Mouse (Mus musculus): Measurements from ENCODE around the gene Retsat. TPM values are rescaled to one million over a fixed set of nuclear protein-coding genes. Genes with fewer than 3 reads are reported as not detected.

The Retsat gene
- polyA plus RNA-seq, 1 experiment: 14.9 TPM

DNA sequence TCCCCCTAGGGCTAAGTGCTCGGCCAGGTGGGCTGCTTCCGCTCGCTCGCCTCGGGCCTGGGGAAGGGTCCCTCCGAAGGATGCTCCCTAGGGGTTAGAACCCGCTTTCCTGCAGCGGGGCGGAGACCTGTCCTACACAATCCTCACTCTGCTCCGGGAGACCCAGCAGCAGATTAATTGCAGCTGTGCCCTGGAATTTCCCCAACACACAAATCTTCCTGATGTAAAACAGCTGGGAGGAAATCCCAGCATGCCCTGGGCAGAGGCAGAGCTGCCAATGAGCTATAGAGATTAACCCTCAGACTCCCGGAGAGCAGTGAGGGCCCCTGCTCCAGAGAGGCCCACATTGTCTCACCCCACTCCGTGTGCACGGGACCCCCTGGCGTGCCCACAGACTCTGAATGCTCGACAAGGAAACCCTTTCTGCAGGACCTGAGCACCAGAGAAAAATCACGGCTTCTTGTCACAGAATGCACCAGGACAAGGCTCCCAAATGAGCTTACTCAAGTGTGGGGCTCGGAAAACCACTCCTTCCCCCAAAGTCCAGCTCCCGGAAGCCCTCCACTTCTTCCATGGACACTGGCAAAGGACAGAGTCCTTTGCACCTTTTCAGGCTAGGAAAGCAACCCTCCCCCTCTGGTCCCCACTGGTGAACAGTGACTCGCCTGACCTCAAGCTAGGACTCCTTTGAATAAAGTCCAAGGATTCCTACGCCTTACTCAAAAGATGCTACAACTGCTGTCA, 57.2 kb downstream of the Retsat start:
- H3K36me3 ChIP-seq (ENCODE audit: control insufficient read depth, insufficient read depth): no peaks in the 10 kb centered on the region
- H3K79me2 ChIP-seq (ENCODE audit: control insufficient read depth, insufficient read depth): peaks cover 15% of the 10 kb centered on the region
- TF ChIP-seq MYOD1 (IDR thresholded peaks at IDR 0.05; ENCODE audit: control insufficient read depth in 1 of 3, insufficient read length in 2 of 3, low read depth in 2 of 3): peak in 2 of 3 experiments; percentile 70 to 78
- TF ChIP-seq TCF12 (IDR thresholded peaks at IDR 0.05; ENCODE audit: insufficient read depth, poor library complexity, severe bottlenecking): peak; percentile 4
- no peak for TF ChIP-seq MAX (IDR thresholded peaks at IDR 0.05; ENCODE audit: low read depth)
- TF ChIP-seq MYOG (IDR thresholded peaks at IDR 0.05; ENCODE audit: control insufficient read depth in 1 of 3, insufficient read depth in 1 of 3, insufficient read length in 2 of 3, low read depth in 2 of 3): peak in 1 of 3 experiments; percentile 23
- TF ChIP-seq SRF (IDR thresholded peaks at IDR 0.05; ENCODE audit: control insufficient read depth, insufficient read length, low read depth): no peak
- no peak for TF ChIP-seq REST (IDR thresholded peaks at IDR 0.05; ENCODE audit: insufficient read depth, insufficient read length)
- peak overlapping the region; percentile 75 for H3K4me2 ChIP-seq (ENCODE audit: low read depth)
- H3K27me3 ChIP-seq (ENCODE audit: control insufficient read depth, insufficient read depth, insufficient read length): no peaks in the 10 kb centered on the region
- no peak overlapping the region for H3ac ChIP-seq (ENCODE audit: control insufficient read depth, insufficient read length)
- no peak overlapping the region for H3K4me3 ChIP-seq

DNA sequence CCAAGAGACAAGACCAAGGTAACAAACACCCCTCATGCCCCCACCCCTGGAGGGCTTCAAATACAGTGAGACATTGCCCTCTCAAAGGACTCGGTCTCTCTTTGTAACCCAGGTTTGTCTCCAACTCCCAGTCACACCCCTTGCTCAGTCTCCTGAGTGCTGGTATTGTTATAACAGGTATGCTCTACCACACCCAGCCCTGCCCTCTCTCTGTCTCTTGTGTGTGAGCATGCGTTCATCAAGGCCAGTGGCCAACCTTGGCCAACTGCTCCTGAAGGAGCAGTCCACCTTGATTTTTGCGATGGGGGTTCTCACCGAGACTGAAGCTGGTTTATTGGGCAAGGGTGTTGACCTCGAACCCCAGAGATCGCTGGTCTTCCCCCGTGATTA, 57.8 kb downstream of the Retsat start:
- Histone ChIP-seq H3K79me2 (ENCODE audit: control insufficient read depth, insufficient read depth) (peaks cover 9% of the 10 kb centered on the region), H3K4me3 (no peak overlapping the region), H3K27me3 (ENCODE audit: control insufficient read depth, insufficient read depth, insufficient read length) (no peaks in the 10 kb centered on the region), H3ac (ENCODE audit: control insufficient read depth, insufficient read length) (no peak overlapping the region), H3K36me3 (ENCODE audit: control insufficient read depth, insufficient read depth) (no peaks in the 10 kb centered on the region), H3K4me2 (ENCODE audit: low read depth) (peak overlapping the region; percentile 75)
- TF ChIP-seq USF1 (IDR thresholded peaks at IDR 0.05; ENCODE audit: low read depth): no peak
- TF ChIP-seq E2F4 (IDR thresholded peaks at IDR 0.05; ENCODE audit: insufficient read depth): no peak
- TF ChIP-seq POLR2A (IDR thresholded peaks at IDR 0.05; ENCODE audit: insufficient read length, low read depth): no peak
- TF ChIP-seq REST (IDR thresholded peaks at IDR 0.05; ENCODE audit: insufficient read depth, insufficient read length): no peak
- TF ChIP-seq CEBPB (IDR thresholded peaks at IDR 0.05; ENCODE audit: insufficient read depth, poor library complexity, severe bottlenecking): no peak
- no peak for TF ChIP-seq SRF (IDR thresholded peaks at IDR 0.05; ENCODE audit: control insufficient read depth, insufficient read length, low read depth)
- TF ChIP-seq MYOD1 (IDR thresholded peaks at IDR 0.05; ENCODE audit: control insufficient read depth in 1 of 3, insufficient read length in 2 of 3, low read depth in 2 of 3): no peak
- TF ChIP-seq MAX (IDR thresholded peaks at IDR 0.05; ENCODE audit: low read depth): no peak
- no peak for TF ChIP-seq TCF3 (IDR thresholded peaks at IDR 0.05; ENCODE audit: insufficient read length, low read depth)
- TF ChIP-seq TCF12 (IDR thresholded peaks at IDR 0.05; ENCODE audit: insufficient read depth, poor library complexity, severe bottlenecking): no peak
- no peak for TF ChIP-seq POLR2AphosphoS2 (IDR thresholded peaks at IDR 0.05; ENCODE audit: insufficient read length, low read depth)
- no peak for TF ChIP-seq MYOG (IDR thresholded peaks at IDR 0.05; ENCODE audit: control insufficient read depth in 1 of 3, insufficient read depth in 1 of 3, insufficient read length in 2 of 3, low read depth in 2 of 3)

DNA sequence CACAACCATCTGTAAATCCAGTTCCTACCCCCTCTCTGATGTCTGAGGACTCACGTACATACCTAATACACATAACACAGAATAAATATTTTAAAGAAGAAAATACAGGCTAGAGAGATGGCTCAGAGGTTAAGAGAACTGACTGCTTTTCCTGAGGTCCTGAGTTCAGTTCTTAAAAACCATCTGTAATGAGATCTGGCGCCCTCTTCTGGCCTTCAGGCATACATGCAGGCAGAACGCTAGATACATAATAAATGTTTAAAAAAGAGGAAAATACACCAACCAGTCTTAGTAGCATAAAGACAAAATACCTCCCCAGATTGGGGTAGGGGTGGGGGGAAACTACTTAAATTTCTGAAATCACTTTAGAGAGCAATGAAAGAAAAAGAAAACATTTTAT, 59.7 kb downstream of the Retsat start:
- no peaks in the 10 kb centered on the region for H3K36me3 ChIP-seq (ENCODE audit: control insufficient read depth, insufficient read depth)
- H3K79me2 ChIP-seq (ENCODE audit: control insufficient read depth, insufficient read depth): peaks cover 8% of the 10 kb centered on the region
- TF ChIP-seq E2F4 (IDR thresholded peaks at IDR 0.05; ENCODE audit: insufficient read depth) (no peak), TCF12 (IDR thresholded peaks at IDR 0.05; ENCODE audit: insufficient read depth, poor library complexity, severe bottlenecking) (no peak), REST (IDR thresholded peaks at IDR 0.05; ENCODE audit: insufficient read depth, insufficient read length) (no peak), CEBPB (IDR thresholded peaks at IDR 0.05; ENCODE audit: insufficient read depth, poor library complexity, severe bottlenecking) (no peak), MAX (IDR thresholded peaks at IDR 0.05; ENCODE audit: low read depth) (no peak), MYOG (IDR thresholded peaks at IDR 0.05; ENCODE audit: control insufficient read depth in 1 of 3, insufficient read depth in 1 of 3, insufficient read length in 2 of 3, low read depth in 2 of 3) (no peak), TCF3 (IDR thresholded peaks at IDR 0.05; ENCODE audit: insufficient read length, low read depth) (no peak), SRF (IDR thresholded peaks at IDR 0.05; ENCODE audit: control insufficient read depth, insufficient read length, low read depth) (no peak), USF1 (IDR thresholded peaks at IDR 0.05; ENCODE audit: low read depth) (no peak), POLR2AphosphoS2 (IDR thresholded peaks at IDR 0.05; ENCODE audit: insufficient read length, low read depth) (no peak), POLR2A (IDR thresholded peaks at IDR 0.05; ENCODE audit: insufficient read length, low read depth) (no peak)
- no peak overlapping the region for H3K4me2 ChIP-seq (ENCODE audit: low read depth)
- H3K4me3 ChIP-seq: no peak overlapping the region
- H3ac ChIP-seq (ENCODE audit: control insufficient read depth, insufficient read length): no peak overlapping the region
- no peaks in the 10 kb centered on the region for H3K27me3 ChIP-seq (ENCODE audit: control insufficient read depth, insufficient read depth, insufficient read length)

Other genes starting within 250 kb of the Retsat start
- gene Tmem150a, start 243.0 kb upstream of the Retsat start, polyA plus RNA-seq (2012; fragmentation: generic; extraction: Trizol): 26.7 TPM
- gene Rnf181, start 231.5 kb upstream of the Retsat start, polyA plus RNA-seq (2012; fragmentation: generic; extraction: Trizol): 169 TPM
- gene Vamp5, start 218.0 kb upstream of the Retsat start, polyA plus RNA-seq (2012; fragmentation: generic; extraction: Trizol): 544 TPM
- gene Vamp8, start 207.8 kb upstream of the Retsat start, polyA plus RNA-seq (2012; fragmentation: generic; extraction: Trizol): 107 TPM
- 17.5 TPM for gene Ggcx, start 184.2 kb upstream of the Retsat start, polyA plus RNA-seq (2012; fragmentation: generic; extraction: Trizol)
- gene Mat2a, start 158.9 kb upstream of the Retsat start, polyA plus RNA-seq (2012; fragmentation: generic; extraction: Trizol): 142 TPM
- gene Sh2d6, start 76.8 kb upstream of the Retsat start, polyA plus RNA-seq (2012; fragmentation: generic; extraction: Trizol): 1.1 TPM
- 394 TPM for gene Capg, start 54.1 kb upstream of the Retsat start, polyA plus RNA-seq (2012; fragmentation: generic; extraction: Trizol)
- gene Elmod3, start 62 bp upstream of the Retsat start, polyA plus RNA-seq (2012; fragmentation: generic; extraction: Trizol): 6.4 TPM
- 16.3 TPM for gene Tgoln1, start 18.5 kb downstream of the Retsat start, polyA plus RNA-seq (2012; fragmentation: generic; extraction: Trizol)
- 13.3 TPM for gene Tcf7l1, start 190.8 kb downstream of the Retsat start, polyA plus RNA-seq (2012; fragmentation: generic; extraction: Trizol)